Mouse (Mus musculus): ENCODE data around the gene Olfr1347.
"Not testable (repeated sequence)": the region's sequence is repeated elsewhere in the genome, so short reads cannot be mapped to it uniquely, and the experiment has no call there.

Olfr1347 gene

DNA sequence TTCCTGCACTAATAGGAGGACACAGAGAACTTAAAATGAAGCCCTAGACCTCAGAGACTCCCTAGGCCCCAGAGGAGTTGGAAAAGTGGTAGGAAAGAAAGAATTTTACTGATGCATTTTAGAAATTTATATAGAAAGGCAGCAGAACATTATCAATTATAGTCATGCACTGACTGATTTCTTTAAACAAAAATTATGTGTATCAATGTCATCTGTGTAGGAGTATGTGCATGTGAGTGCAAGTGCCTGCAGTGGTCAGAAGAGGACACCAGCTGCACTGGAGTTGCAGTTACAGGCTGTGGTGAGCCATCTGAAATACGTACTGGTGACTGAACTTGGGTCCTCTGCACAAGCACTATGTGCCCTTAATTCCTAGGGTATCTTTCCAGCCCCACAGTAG is at the start of gene Olfr1347:
Gene Olfr1347, minus strand, starts transcription at position 101 of the 400 bp plus-strand sequence.
- in situ Hi-C loops (cut with MboI) = no loop called here

DNA sequence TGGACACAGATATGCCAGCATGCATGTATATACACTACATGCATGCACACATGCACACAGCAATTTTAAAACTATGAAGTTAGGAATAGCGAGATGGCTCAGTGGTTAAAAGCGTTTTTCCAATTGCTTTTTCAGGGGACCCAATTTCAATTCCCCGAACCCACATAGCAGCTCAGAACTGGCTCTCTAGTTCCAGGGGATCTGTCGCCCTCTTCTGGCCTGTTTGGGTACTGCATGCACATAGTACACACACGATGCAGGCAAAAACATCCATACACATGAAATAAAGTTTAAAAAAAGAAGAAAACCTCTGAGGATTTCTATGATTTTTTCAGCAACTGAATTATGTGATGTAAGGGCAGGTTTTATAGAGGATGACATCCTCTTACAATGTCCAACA is 26.6 kb upstream of the Olfr1347 start:
- in situ Hi-C loops (cut with MboI) = no loop called here

- in situ Hi-C loops (cut with MboI) = no loop called here
These were observed 25.4 kb upstream of the Olfr1347 start for GRCm38 (mm10) chr7:6525001-6525400.

- in situ Hi-C loops (cut with MboI) = no loop called here
These were observed 23.3 kb upstream of the Olfr1347 start, which contains the start of gene Olfr1349 for GRCm38 (mm10) chr7:6522850-6523249. Olfr1349 (minus strand) TSS chr7:6522950.

GRCm38 (mm10) chr7:6521666-6522065 is 22.1 kb upstream of the Olfr1347 start:
- in situ Hi-C loops (cut with MboI) = no loop called here

GRCm38 (mm10) chr7:6508648-6509047 is 9.1 kb upstream of the Olfr1347 start, which contains the start of gene Olfr1348:
Olfr1348 (minus strand) TSS chr7:6508748.
- in situ Hi-C loops (cut with MboI) = no loop called here

- in situ Hi-C loops (cut with MboI) = no loop called here
These were observed 12.7 kb downstream of the Olfr1347 start, which contains the start of gene Olfr5 for GRCm38 (mm10) chr7:6486841-6487240. Olfr5 (minus strand) TSS chr7:6486941.

- in situ Hi-C loops (cut with MboI) = not testable (repeated sequence)
These were observed 21.9 kb downstream of the Olfr1347 start for GRCm38 (mm10) chr7:6477633-6478032.

DNA sequence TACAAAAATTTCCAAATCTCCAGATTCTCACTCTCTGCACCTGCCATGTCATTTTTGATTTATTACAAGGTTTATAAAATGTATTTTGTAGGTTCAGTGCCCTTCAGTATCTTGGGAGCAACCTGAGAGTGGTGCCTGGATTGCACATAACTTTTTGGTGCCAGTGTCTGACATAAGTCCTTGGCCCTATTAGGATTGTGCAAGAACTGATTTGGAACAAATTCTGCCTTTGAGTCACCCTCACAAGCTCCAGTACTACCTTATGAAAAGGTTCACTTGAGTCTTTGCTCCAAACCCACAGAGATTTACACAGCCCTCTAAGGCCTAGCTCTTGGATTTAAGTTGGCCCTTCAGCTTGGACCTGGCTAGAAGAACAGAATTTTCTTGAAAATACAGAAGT is 32.6 kb downstream of the Olfr1347 start, which contains the start of gene Olfr1346:
Gene Olfr1346, plus strand, starts transcription at position 151 of the 400 bp plus-strand sequence.
- in situ Hi-C loops (cut with MboI) = no loop called here

DNA sequence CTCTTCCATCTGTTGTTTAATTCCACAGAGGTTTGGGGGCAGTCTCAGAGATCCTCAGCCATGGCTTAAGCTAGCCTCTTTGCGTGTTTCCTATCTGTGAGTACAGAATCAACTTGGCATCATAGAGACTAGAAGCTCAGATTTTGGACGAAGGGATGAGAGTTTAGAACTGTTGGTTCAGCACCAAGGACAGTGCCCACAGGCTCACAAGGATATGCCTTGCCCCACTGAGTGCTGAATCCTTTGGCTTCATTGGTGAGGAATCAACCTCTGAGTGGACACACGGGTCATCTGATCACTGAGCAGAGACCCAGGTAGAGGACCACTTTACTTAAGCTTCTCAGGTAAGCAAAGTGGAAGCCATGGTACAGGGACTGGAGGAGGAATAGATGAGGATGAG is 43.2 kb downstream of the Olfr1347 start:
- in situ Hi-C loops (cut with MboI) = no loop called here

DNA sequence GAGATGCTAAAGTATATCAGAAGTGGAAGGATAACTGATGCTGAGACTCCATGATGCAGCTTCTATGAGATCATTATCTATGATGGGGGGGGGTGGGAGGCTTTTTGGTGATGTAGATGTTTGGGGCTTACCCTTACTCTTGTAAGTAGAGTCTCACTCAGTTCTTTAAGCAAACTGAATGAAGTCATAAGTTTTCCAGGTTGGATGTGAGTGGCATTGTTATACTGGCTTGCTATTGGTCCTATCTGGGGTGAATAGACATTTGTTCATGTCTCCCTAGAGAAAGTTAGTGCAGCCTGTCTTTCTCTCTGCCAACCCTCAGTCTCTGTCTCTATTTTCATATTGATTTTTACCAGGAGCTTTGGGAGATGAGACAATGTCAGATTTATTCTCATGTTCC is 43.7 kb downstream of the Olfr1347 start, which contains the start of gene Olfr1336:
Gene Olfr1336, plus strand, starts transcription at position 301 of the 400 bp plus-strand sequence.
- in situ Hi-C loops (cut with MboI) = no loop called here

- in situ Hi-C loops (cut with MboI) = no loop called here
These were observed 51.8 kb downstream of the Olfr1347 start for GRCm38 (mm10) chr7:6447771-6448170.

DNA sequence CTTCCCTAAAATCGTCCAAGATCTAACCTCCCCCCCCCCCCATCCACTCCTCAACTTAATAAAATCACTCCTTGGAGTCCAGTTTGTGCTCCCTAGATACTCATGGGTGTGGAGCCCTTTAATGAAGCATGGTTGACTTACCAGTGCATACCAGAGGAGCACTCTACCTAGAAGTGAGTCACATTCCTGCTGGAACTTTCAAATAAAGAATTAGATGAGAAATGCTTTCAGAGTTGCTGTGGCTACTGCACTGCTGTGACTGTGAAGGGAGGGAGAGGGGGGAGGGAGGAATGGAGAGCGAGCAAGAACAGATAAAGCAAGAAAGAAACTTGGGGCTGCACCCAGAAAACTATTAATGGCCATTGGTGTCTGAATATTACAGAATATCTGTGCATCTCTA is 58.4 kb downstream of the Olfr1347 start:
- in situ Hi-C loops (cut with MboI) = no loop called here

DNA sequence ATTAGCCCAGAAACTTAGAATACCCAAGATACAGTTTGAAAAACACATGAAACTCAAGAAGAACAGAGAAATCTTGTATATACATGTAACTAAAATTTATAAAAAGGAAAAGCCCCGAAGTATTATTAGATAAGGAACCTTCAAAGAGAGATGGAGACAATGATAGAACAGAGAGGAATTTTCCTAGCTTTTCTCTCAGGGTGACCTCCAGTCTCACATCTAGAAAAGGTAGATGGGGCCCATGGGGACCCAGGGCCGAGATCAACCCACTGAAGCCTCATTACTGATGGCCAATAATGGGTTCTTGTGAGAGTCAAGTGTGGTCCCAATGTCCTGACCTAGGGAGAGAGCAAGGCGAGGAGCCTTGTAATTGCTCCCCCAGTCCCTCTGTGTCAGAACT is 61.2 kb downstream of the Olfr1347 start, which contains the start of gene Olfr1344:
Gene Olfr1344, plus strand, starts transcription at position 301 of the 400 bp plus-strand sequence.
- in situ Hi-C loops (cut with MboI) = no loop called here

All from mature B cell (primary cell).